Mouse (Mus musculus) heart, postnatal 0 days (tissue): ENCODE results near the gene Gdf1.

ENCODE experiments used
- CTCF ChIP-seq: IDR thresholded peaks from 2 replicates; pipeline ENCODE4 v1.5.1; 2016; ENCODE audit warnings: antibody characterized with exemption, control low read depth, low read depth
- EP300 ChIP-seq: IDR thresholded peaks from 2 replicates; pipeline ENCODE4 v1.6.1; 2016; ENCODE audit warnings: antibody characterized with exemption, low read depth

- TF ChIP-seq CTCF (no peak), EP300 (no peak)
These were observed at the start of gene Gdf1 for GRCm38 (mm10) chr8:70329124-70329834.
